Mouse (Mus musculus) midbrain, postnatal 0 days (tissue): Measurements from ENCODE around the gene Macrod1. TPM values are rescaled to one million over a fixed set of nuclear protein-coding genes. Genes with fewer than 3 reads are reported as not detected.

Experiments
- ATAC-seq: fragments of 200-750 bp; cut with Nextera tagmentation; 2 replicates; pipeline ENCODE4 v1.8.0; 2017; ENCODE audit warnings: moderate number of reproducible peaks, mild to moderate bottlenecking, moderate TSS enrichment, moderate library complexity; ENCODE audit not compliant: low FRiP score
- DNase-seq: peaks from one replicate; pipeline ENCODE4 v3.0.0-alpha.2; 2015; ENCODE audit warnings: low spot score
- H3K27ac ChIP-seq: fragments of 300-500 bp; sonication (generic); 2 replicates; pipeline ENCODE4 v1.5.1; 2014; ENCODE audit warnings: low read depth, mild to moderate bottlenecking, low read length, mixed read lengths
- H3K27me3 ChIP-seq: fragments of 300-500 bp; sonication (generic); 2 replicates; pipeline ENCODE4 v1.6.1; 2014; ENCODE audit warnings: low read length, control low read depth, mixed read lengths; ENCODE audit not compliant: insufficient read depth
- H3K36me3 ChIP-seq: fragments of 300-500 bp; sonication (generic); 2 replicates; pipeline ENCODE4 v1.6.1; 2014; ENCODE audit warnings: low read length, control low read depth, mixed read lengths; ENCODE audit not compliant: insufficient read depth
- H3K4me1 ChIP-seq: fragments of 300-500 bp; sonication (generic); 2 replicates; pipeline ENCODE4 v1.6.1; 2014; ENCODE audit warnings: mild to moderate bottlenecking, control low read depth, antibody characterized with exemption, low read length, mixed read lengths; ENCODE audit not compliant: insufficient read depth
- H3K4me2 ChIP-seq: fragments of 300-500 bp; sonication (generic); 2 replicates; pipeline ENCODE4 v1.6.1; 2014; ENCODE audit warnings: low read depth, mild to moderate bottlenecking, low read length, mixed read lengths; ENCODE audit not compliant: poor library complexity, severe bottlenecking
- H3K4me3 ChIP-seq: fragments of 300-500 bp; sonication (generic); 2 replicates; pipeline ENCODE4 v1.5.1; 2014; ENCODE audit warnings: low read depth, mild to moderate bottlenecking, low read length, moderate library complexity
- H3K9ac ChIP-seq: fragments of 300-500 bp; sonication (generic); replicated peaks from 2 replicates; pipeline ENCODE4 v1.6.1; 2014; ENCODE audit warnings: mild to moderate bottlenecking, low read length, moderate library complexity, mixed read lengths; ENCODE audit not compliant: poor library complexity, severe bottlenecking
- H3K9me3 ChIP-seq: fragments of 300-500 bp; sonication (generic); 2 replicates; pipeline ENCODE4 v1.6.1; 2016; ENCODE audit warnings: low read length, control low read depth
- CTCF ChIP-seq: IDR thresholded peaks from 2 replicates; pipeline ENCODE4 v1.5.1; 2016; ENCODE audit warnings: antibody characterized with exemption, mild to moderate bottlenecking
- WGBS: fragments of 180-500 bp; shearing (Covaris S2); extraction: QIAGEN DNeasy Blood & Tissue Kit; methylation state at CpG from one replicate; pipeline ENCODE4 v1.1.7; 2014; 5-methylcytosine and 5-hydroxymethylcytosine counted together
- polyA plus RNA-seq: library from polyadenylated mRNA; unstranded; fragments of >200 nt; fragmentation: Nextera tagmentation; extraction: Ambion mirVana; gene quantifications from 2 replicates; pipeline ENCODE4 v1.2.1, GENCODE M21; 2015
- total RNA-seq: library from RNA; depleted of rRNA; stranded (reverse); fragments of >200 nt; gene quantifications from 2 replicates; pipeline ENCODE4 v1.2.3, GENCODE M21; 2014

Gene Macrod1
- total and polyA plus RNA-seq, 2 experiments from 2014 or later = 1.4 to 6.2 TPM

GRCm38 (mm10) chr19:7190986-7191385, 134.4 kb downstream of the Macrod1 start:
- Histone ChIP-seq H3K4me1 (no peaks in the 10 kb centered on the region), H3K4me3 (no peak overlapping the region), H3K36me3 (no peaks in the 10 kb centered on the region), H3K9me3 (no peaks in the 10 kb centered on the region), H3K27me3 (no peaks in the 10 kb centered on the region), H3K4me2 (no peak overlapping the region), H3K9ac (no peak overlapping the region), H3K27ac (no peak overlapping the region)
- DNase-seq = no peak
- 53% methylated on average over 5 of the region's 5 CpGs for WGBS
- no peak for TF ChIP-seq CTCF
- ATAC-seq = no peak

GRCm38 (mm10) chr19:7191639-7192038, 135.0 kb downstream of the Macrod1 start:
- DNase-seq (no peak), ATAC-seq (no peak)
- no peak overlapping the region for H3K27ac ChIP-seq
- no peak overlapping the region for H3K4me3 ChIP-seq
- no peaks in the 10 kb centered on the region for H3K9me3 ChIP-seq
- no peaks in the 10 kb centered on the region for H3K36me3 ChIP-seq
- H3K4me2 ChIP-seq = no peak overlapping the region
- H3K4me1 ChIP-seq = no peaks in the 10 kb centered on the region
- no peaks in the 10 kb centered on the region for H3K27me3 ChIP-seq
- 54% methylated on average over 6 of the region's 6 CpGs for WGBS
- no peak for TF ChIP-seq CTCF
- H3K9ac ChIP-seq = no peak overlapping the region

GRCm38 (mm10) chr19:7192561-7192967, 136.0 kb downstream of the Macrod1 start:
- H3K4me3 ChIP-seq = no peak overlapping the region
- H3K27me3 ChIP-seq = no peaks in the 10 kb centered on the region
- peak; percentile 36 for DNase-seq
- WGBS = 36% methylated on average over 2 of the region's 2 CpGs
- no peaks in the 10 kb centered on the region for H3K9me3 ChIP-seq
- no peak for ATAC-seq
- H3K4me1 ChIP-seq = no peaks in the 10 kb centered on the region
- TF ChIP-seq CTCF = no peak
- no peak overlapping the region for H3K27ac ChIP-seq
- H3K9ac ChIP-seq = no peak overlapping the region
- no peaks in the 10 kb centered on the region for H3K36me3 ChIP-seq
- H3K4me2 ChIP-seq = no peak overlapping the region

GRCm38 (mm10) chr19:7195900-7196728, 139.5 kb downstream of the Macrod1 start:
- no peaks in the 10 kb centered on the region for H3K4me1 ChIP-seq
- ATAC-seq (0 out of 2 replicates have a peak, but pooled peaks have one; percentile 8), DNase-seq (peak; percentile 36)
- no peak overlapping the region for H3K4me3 ChIP-seq
- H3K27me3 ChIP-seq = no peaks in the 10 kb centered on the region
- WGBS = 14% methylated on average over 33 of the region's 33 CpGs
- H3K4me2 ChIP-seq = no peak overlapping the region
- peaks cover 33% of the 10 kb centered on the region for H3K36me3 ChIP-seq
- H3K9me3 ChIP-seq = no peaks in the 10 kb centered on the region
- TF ChIP-seq CTCF = peak; percentile 83
- no peak overlapping the region for H3K27ac ChIP-seq
- H3K9ac ChIP-seq = no peak overlapping the region

DNA sequence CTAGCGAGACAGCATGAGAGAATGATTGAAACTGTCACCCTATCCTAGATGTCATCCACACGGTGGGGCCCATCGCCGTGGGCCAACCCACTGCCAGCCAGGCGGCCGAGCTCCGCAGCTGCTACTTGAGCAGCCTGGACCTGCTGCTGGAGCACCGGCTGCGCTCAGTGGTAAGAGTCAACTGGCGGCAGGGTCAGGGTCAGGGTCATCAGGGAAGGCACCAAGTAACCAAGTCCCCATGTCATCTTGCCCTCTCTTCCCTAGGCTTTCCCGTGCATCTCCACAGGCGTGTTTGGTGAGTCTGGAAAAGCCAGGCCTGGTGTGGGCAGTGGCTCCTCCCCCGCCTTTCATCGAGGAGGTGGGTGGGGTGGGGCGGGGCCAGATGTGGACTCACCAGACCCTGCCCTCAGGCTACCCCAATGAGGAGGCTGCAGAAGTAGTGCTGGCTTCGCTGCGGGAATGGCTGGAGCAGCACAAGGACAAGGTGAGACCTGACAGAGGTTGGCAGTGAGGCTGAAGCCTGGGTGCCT, 140.2 kb downstream of the Macrod1 start:
- 17% methylated on average over 17 of the region's 17 CpGs for WGBS
- H3K27ac ChIP-seq = no peak overlapping the region
- no peaks in the 10 kb centered on the region for H3K4me1 ChIP-seq
- no peak overlapping the region for H3K4me2 ChIP-seq
- H3K27me3 ChIP-seq = no peaks in the 10 kb centered on the region
- no peak for TF ChIP-seq CTCF
- H3K36me3 ChIP-seq = peaks cover 40% of the 10 kb centered on the region
- H3K9ac ChIP-seq = no peak overlapping the region
- DNase-seq (no peak), ATAC-seq (0 out of 2 replicates have a peak, but pooled peaks have one; percentile 20)
- no peaks in the 10 kb centered on the region for H3K9me3 ChIP-seq
- no peak overlapping the region for H3K4me3 ChIP-seq

- WGBS = 76% methylated on average over 9 of the region's 9 CpGs
- no peak overlapping the region for H3K9ac ChIP-seq
- no peaks in the 10 kb centered on the region for H3K4me1 ChIP-seq
- peaks cover 40% of the 10 kb centered on the region for H3K36me3 ChIP-seq
- no peaks in the 10 kb centered on the region for H3K27me3 ChIP-seq
- no peak overlapping the region for H3K4me2 ChIP-seq
- no peaks in the 10 kb centered on the region for H3K9me3 ChIP-seq
- H3K4me3 ChIP-seq = no peak overlapping the region
- TF ChIP-seq CTCF = no peak
- DNase-seq (no peak), ATAC-seq (peak; percentile 25; the same call in 1 of the 2 replicates)
- H3K27ac ChIP-seq = no peak overlapping the region
Observed at GRCm38 (mm10) chr19:7197445-7197844, 140.8 kb downstream of the Macrod1 start.
